In genomic region chr9:120733681-120734465, GRCm38 (mm10) we compare ENCODE assay signal across 8 mouse cellular contexts.
DNase-seq lines count a peak whose midpoint lies in the region; ATAC-seq lines count a peak whose summit lies in the region.

No protein-coding gene starts in this region.

- no peak overlapping the region for H3K9ac ChIP-seq in liver, embryonic 12.5 days
- peak overlapping the region; percentile 35; the same call in 1 of the 2 replicates for H3K9ac ChIP-seq in hindbrain, embryonic 12.5 days
- H3K9ac ChIP-seq in limb, embryonic 15.5 days: no peak overlapping the region

- no peak overlapping the region for H3K4me2 ChIP-seq in liver, embryonic 12.5 days
- 0 out of 2 replicates have a peak overlapping the region, but pooled peaks have one; percentile 6 for H3K4me2 ChIP-seq in hindbrain, embryonic 12.5 days (replicated peaks)
- H3K4me2 ChIP-seq in limb, embryonic 15.5 days: no peak overlapping the region

- H3K27me3 ChIP-seq in liver, embryonic 12.5 days (replicated peaks): no peaks in the 10 kb centered on the region; the same call in 1 of the 2 replicates
- peaks cover 27% of the 10 kb centered on the region for H3K27me3 ChIP-seq in embryonic facial prominence, embryonic 10.5 days (replicated peaks; ENCODE audit: low read depth, poor library complexity, severe bottlenecking)
- H3K27me3 ChIP-seq in hindbrain, embryonic 12.5 days: no peaks in the 10 kb centered on the region
- H3K27me3 ChIP-seq in limb, embryonic 15.5 days: no peaks in the 10 kb centered on the region

- H3K27ac ChIP-seq in liver, embryonic 12.5 days: no peak overlapping the region
- H3K27ac ChIP-seq in embryonic facial prominence, embryonic 10.5 days (replicated peaks): peak overlapping the region; percentile 72
- peak overlapping the region; percentile 68 for H3K27ac ChIP-seq in hindbrain, embryonic 12.5 days
- H3K27ac ChIP-seq in limb, embryonic 15.5 days: peak overlapping the region; percentile 57

- H3K36me3 ChIP-seq in liver, embryonic 12.5 days: no peaks in the 10 kb centered on the region
- no peaks in the 10 kb centered on the region for H3K36me3 ChIP-seq in embryonic facial prominence, embryonic 10.5 days (replicated peaks)
- no peaks in the 10 kb centered on the region for H3K36me3 ChIP-seq in hindbrain, embryonic 12.5 days
- H3K36me3 ChIP-seq in limb, embryonic 15.5 days: no peaks in the 10 kb centered on the region

- no peak overlapping the region for H3K4me3 ChIP-seq in liver, embryonic 12.5 days
- H3K4me3 ChIP-seq in embryonic facial prominence, embryonic 10.5 days: no peak overlapping the region
- no peak overlapping the region for H3K4me3 ChIP-seq in hindbrain, embryonic 12.5 days
- H3K4me3 ChIP-seq in limb, embryonic 15.5 days: no peak overlapping the region

- DNase-seq in liver: peak; percentile 19
- DNase-seq in embryonic facial prominence, embryonic 10.5 days (ENCODE audit: low spot score): peak; percentile 54
- DNase-seq in retina, embryonic 14.5 days (ENCODE audit: low spot score): peak; percentile 72
- DNase-seq in natural killer cell, adult 2 months (ENCODE audit: low spot score in 2 of 2): no peak

- no peak for ATAC-seq in liver, embryonic 12.5 days
- peak; percentile 74 for ATAC-seq in hindbrain, embryonic 12.5 days (ENCODE audit: low FRiP score)
- peak; percentile 73 for ATAC-seq in limb, embryonic 15.5 days (ENCODE audit: insufficient number of reproducible peaks, low FRiP score, low TSS enrichment, low read depth)
- ATAC-seq in monocyte, adult 5-6 weeks (replicated peaks; ENCODE audit: insufficient number of reproducible peaks, low FRiP score, low TSS enrichment, poor library complexity, severe bottlenecking): no peak

- H3K9me3 ChIP-seq in liver, embryonic 12.5 days (replicated peaks): no peaks in the 10 kb centered on the region
- no peaks in the 10 kb centered on the region for H3K9me3 ChIP-seq in embryonic facial prominence, embryonic 10.5 days
- no peaks in the 10 kb centered on the region for H3K9me3 ChIP-seq in hindbrain, embryonic 12.5 days (replicated peaks)
- H3K9me3 ChIP-seq in limb, embryonic 15.5 days: no peaks in the 10 kb centered on the region

- H3K4me1 ChIP-seq in liver, embryonic 12.5 days: peaks cover 13% of the 10 kb centered on the region
- peaks cover 59% of the 10 kb centered on the region for H3K4me1 ChIP-seq in embryonic facial prominence, embryonic 10.5 days
- H3K4me1 ChIP-seq in hindbrain, embryonic 12.5 days: peaks cover 48% of the 10 kb centered on the region
- H3K4me1 ChIP-seq in limb, embryonic 15.5 days: peaks cover 43% of the 10 kb centered on the region

- 41% methylated on average over 11 of the region's 11 CpGs for WGBS in liver, embryonic 12.5 days (ENCODE audit: insufficient replicate concordance)
- WGBS in embryonic facial prominence, embryonic 10.5 days: 43% methylated on average over 11 of the region's 11 CpGs
- WGBS in hindbrain, embryonic 12.5 days: 36% methylated on average over 11 of the region's 11 CpGs
- WGBS in limb, embryonic 15.5 days: 35% methylated on average over 11 of the region's 11 CpGs

Comparison
In these comparisons a context has a peak if more than half of its experiments do, and no peak if none do; other contexts are left out.
1. DNase-seq: peak in liver (single experiment), embryonic facial prominence, embryonic 10.5 days (single experiment) and retina, embryonic 14.5 days (single experiment); none in natural killer cell, adult 2 months (0 of 2).
2. ATAC-seq: peak in hindbrain, embryonic 12.5 days (single experiment) and limb, embryonic 15.5 days (single experiment); none in liver, embryonic 12.5 days (single experiment) and monocyte, adult 5-6 weeks (single experiment).